Mouse (Mus musculus) heart, adult 8-10 months (tissue): ENCODE results near the gene Zfp385b. TPM values are rescaled to one million over a fixed set of nuclear protein-coding genes. Genes with fewer than 3 reads are reported as not detected.

Experiments
- DNase-seq: peaks from one replicate; pipeline ENCODE4 v3.0.0; 2022; ENCODE audit warnings: low spot score
- total RNA-seq, 4 experiments: library from RNA; stranded (reverse); gene quantifications; 2 replicates each; pipeline ENCODE4 v1.2.4; 2022

The Zfp385b gene
- total RNA-seq, 4 experiments from 2014 or later = 8.2 to 13.8 (median 12.1) TPM

GRCm38 (mm10) chr2:77707138-77707537 lies 112.3 kb downstream of the Zfp385b start:
- DNase-seq = no peak

GRCm38 (mm10) chr2:77705476-77705875 lies 114.0 kb downstream of the Zfp385b start:
- no peak for DNase-seq

GRCm38 (mm10) chr2:77703080-77703479 lies 116.4 kb downstream of the Zfp385b start:
- peak; percentile 2 for DNase-seq

- no peak for DNase-seq
Measured at GRCm38 (mm10) chr2:77691174-77691573, 128.3 kb downstream of the Zfp385b start.

- DNase-seq = no peak
Measured at GRCm38 (mm10) chr2:77690316-77690715, 129.1 kb downstream of the Zfp385b start.

DNA sequence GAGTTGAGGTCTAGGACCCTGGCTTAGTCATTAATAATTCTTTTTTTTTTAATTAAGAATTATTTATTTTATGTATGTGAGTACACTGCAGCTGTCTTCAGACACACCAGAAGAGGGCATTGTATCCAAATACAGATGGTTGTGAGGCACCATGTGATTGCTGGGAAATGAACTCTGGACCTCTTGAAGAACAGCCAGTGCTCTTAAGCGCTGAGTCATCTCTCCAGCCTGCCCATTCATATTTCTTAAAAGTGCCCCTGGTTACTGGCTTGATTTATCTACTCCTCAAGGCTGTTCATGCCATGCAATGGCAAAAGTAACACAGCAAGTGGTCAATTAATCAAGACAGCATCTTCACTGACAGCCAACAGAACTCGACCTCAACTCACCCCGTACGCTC lies 130.8 kb downstream of the Zfp385b start:
- no peak for DNase-seq

GRCm38 (mm10) chr2:77684088-77684487 lies 135.4 kb downstream of the Zfp385b start:
- no peak for DNase-seq

DNA sequence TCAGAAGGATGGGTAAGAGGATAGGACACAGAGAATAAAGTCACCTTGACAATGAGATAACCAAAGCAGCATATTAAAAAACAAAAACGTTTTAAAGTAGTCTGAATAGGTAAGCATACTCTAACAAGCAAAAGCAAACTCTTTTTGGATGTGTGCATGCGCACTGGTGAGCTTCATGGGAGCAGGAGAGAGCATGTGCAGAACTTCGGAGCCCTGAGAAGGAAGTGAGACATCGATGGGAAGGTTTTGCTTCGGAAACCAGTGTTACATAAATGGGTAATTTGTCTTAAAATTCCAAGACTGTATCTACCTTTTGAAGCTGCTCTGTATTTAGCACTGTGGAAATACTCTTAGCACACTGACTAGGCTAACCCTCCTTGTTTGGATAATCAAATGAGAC lies 137.2 kb downstream of the Zfp385b start:
- no peak for DNase-seq

GRCm38 (mm10) chr2:77681741-77682140 lies 137.7 kb downstream of the Zfp385b start:
- DNase-seq = no peak

DNA sequence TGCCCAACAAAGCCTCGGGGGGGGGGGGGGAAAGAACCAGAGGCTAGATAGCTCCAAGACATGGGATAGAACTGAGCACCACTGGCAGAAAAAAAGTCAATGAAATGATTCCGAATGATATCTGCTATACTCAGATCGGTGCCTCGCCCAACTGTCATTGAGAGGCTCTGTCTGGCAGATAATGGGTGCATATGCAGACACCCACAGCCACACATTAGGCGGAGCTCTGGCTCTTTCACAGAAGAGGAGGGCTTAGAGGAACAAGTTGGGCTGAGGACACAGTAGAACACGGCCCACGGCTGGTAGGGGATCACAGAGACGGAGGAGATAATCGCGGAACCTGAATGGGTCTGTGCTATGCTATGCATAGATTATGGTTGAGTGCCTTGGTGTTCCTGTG lies 145.7 kb downstream of the Zfp385b start:
- no peak for DNase-seq

- no peak for DNase-seq
Measured at GRCm38 (mm10) chr2:77672215-77672905, 147.1 kb downstream of the Zfp385b start.

- peak; percentile 41 for DNase-seq
Measured at GRCm38 (mm10) chr2:77662171-77662570, 157.3 kb downstream of the Zfp385b start.

DNA sequence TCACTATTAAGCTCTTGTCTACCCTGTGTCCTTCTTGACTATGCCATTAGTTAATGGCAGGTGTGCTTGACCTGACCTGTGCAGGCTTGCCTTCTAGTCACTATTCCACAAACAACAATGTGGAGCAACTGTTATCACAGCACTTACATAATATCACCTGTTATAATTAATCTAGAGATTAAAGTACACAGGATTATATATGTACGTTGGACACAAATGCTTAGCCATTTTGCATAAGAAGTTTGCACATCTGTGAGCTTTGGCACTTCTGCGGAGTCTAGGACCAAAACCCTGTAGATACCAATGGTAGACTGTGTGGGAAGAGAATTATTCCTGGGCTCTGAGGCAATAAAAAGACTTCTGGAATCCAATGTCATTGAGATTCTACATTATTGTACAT lies 165.8 kb downstream of the Zfp385b start:
- DNase-seq = no peak

DNA sequence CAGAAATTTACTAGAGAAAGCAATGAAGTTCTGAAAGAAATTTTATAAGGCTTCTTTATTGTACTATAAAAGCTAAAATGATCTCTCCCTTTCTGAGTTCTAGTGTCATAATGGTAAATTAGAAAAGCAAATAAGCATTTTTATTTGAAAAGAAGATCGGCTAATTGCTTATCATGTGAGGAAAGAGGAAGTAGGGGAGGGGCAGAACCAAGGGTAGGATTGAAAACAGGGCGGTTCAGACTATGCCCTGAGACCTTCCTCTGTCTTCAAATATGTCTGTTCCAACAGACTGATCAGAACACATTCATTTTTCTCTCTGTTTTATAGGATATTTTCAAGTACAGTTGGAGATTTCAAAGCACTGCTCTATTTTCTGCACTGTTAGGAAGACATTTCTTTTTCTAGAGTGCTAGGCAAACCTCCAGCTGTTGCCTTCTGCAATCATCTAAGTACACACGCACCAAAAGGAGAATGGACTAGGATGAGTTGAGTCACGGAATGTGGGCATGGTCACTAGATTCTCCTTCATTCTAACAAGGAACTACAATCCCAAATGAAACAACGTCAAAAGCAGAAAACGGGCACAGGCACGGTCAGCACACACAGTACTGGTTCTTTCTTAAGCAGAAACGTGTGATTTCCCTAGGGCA lies 177.8 kb downstream of the Zfp385b start:
- no peak for DNase-seq

DNA sequence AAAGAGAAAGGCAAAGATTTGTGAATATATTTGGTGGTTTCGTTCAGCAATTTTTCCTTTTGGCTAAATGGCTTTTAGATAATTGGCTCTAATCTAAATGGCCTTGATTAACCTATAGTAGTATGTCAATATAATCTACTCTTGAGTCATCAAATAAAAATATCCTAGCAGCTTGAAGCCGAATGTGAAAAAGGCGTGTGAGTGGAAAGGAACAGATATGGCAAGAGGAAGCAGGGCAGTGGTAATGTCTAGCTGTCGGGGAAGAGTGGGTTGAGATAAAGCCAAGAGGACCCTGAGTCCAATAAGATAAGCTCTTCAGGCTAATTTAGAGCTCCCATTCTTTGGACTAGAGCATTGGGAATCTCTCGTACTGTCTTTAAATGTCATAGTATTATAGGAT lies 179.4 kb downstream of the Zfp385b start:
- no peak for DNase-seq

DNA sequence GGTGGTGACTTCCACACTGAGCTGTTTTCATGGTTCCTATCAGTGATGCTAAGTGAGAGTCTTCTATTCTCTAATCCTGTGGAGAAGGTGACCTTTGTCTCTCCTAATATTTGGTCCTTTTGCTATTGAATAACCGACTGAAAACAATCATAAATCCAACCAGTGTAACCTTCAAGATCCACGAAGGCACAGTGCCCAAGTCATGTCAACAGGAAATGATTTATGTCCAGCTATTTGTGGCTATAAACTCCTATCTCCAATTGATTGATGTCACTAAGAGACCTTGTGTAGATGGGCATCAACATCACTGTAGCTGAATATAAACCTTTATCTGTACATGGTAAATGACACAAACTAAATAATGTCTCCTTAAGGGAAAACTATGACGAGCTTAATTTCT lies 187.8 kb downstream of the Zfp385b start:
- no peak for DNase-seq

- no peak for DNase-seq
Measured at GRCm38 (mm10) chr2:77627622-77628231, 191.7 kb downstream of the Zfp385b start.

DNA sequence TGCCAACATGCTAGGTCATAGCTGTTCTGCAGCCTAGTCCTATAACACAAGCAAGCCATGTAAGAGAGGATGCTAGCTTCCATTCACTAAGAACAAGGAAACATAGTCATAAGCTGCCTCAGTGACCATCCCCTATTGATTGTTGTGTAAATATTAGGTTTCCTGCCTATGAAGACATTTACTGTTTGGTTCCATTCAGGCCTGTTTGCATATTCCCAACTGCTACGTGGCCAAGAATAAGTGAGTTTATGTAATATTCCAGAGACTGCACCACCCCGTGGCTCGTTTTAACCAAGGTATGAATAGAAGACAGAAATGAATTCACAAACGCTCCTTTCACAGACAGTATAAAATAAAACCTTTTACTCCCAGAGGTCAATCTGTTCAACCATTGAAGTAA lies 200.8 kb downstream of the Zfp385b start:
- no peak for DNase-seq

DNA sequence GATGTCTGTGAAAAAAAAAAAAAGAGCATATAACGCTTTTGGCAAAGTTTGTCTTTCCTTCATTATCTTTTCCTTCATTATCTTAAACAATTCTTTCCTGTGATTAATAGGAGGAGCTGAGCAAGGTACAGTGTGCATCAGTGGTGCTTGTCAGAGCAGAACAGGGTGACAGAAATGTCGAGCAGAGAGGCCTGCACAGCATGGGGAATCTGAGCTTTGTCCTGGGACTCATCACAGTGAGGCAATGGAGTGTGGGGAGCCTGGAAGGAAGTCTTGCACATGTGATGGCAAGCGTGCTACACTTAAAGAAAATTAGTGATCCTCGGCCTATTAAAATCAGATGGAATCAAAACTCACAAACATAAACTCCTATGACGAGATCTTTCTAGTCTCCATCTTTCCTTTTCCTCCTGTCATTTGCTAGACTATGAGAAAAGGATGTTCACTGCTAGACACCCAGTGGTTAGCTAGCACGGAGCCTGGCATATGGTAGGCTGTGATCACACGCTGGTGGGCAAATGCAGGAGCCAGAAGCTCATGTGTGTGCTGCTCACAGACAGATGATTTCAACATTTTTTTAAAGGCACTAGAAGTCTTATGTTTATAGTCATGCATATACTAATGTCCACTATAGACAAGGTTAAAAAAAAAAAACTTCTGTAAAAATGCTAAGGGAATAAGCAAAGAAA lies 209.0 kb downstream of the Zfp385b start:
- no peak for DNase-seq

- no peak for DNase-seq
Measured at GRCm38 (mm10) chr2:77609452-77609851, 210.0 kb downstream of the Zfp385b start.

DNA sequence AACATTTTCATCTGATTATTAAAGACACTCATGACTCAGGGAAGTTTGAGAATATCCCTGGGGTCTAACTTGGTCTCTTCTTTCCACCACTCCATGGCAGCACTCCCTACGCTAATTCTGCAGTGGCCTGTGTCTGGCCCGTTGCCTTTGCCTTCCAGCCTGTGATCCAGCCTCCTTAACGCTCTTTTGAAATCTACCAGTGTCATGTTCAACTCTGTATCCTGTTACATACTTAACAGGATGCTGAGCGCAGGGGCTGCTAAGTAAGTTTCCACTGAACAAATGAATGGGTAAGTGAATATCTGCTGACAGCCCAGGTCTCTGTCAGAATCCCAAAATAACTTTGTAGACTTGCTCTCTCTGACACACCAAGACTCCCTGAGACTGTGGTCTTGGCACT lies 210.8 kb downstream of the Zfp385b start:
- no peak for DNase-seq

GRCm38 (mm10) chr2:77593461-77593860 lies 226.0 kb downstream of the Zfp385b start:
- DNase-seq = no peak
